Mouse (Mus musculus) erythroblast, embryonic 14.5 days (primary cell): Measurements from ENCODE around the gene Timm10b. TPM values are rescaled to one million over a fixed set of nuclear protein-coding genes. Genes with fewer than 3 reads are reported as not detected.
A peak's percentile ranks its signal among the peaks of the same experiment; 100 is the strongest.

ENCODE experiments used
- H3K27me3 ChIP-seq: 2 replicates; pipeline ENCODE4 v1.6.1; 2012; ENCODE audit warnings: inconsistent platforms; ENCODE audit not compliant: control insufficient read depth
- H3K36me3 ChIP-seq: 2 replicates; pipeline ENCODE4 v1.6.1; 2012; ENCODE audit warnings: mild to moderate bottlenecking, inconsistent platforms; ENCODE audit not compliant: control insufficient read depth
- H3K4me1 ChIP-seq: 2 replicates; pipeline ENCODE4 v1.6.1; 2012; ENCODE audit warnings: inconsistent platforms; ENCODE audit not compliant: control insufficient read depth
- H3K4me3 ChIP-seq: replicated peaks from 2 replicates; pipeline ENCODE3; 2012; ENCODE audit warnings: moderate library complexity, mild to moderate bottlenecking, inconsistent platforms
- H3K9me3 ChIP-seq: 2 replicates; pipeline ENCODE4 v1.6.1; 2012; ENCODE audit warnings: low read length, inconsistent platforms, mixed read lengths; ENCODE audit not compliant: control insufficient read depth
- GATA1 ChIP-seq: IDR thresholded peaks from 2 replicates; pipeline ENCODE4 v1.6.1; 2012; ENCODE audit warnings: low read length, inconsistent platforms, mixed read lengths
- TAL1 ChIP-seq: IDR thresholded peaks from 3 replicates; pipeline ENCODE4 v1.6.1; 2012; ENCODE audit warnings: low read length, inconsistent platforms, mixed read lengths
- polyA plus RNA-seq: library from polyadenylated mRNA; stranded (reverse); fragments of >175 nt; gene quantifications from 2 replicates; pipeline ENCODE4 v1.2.3, GENCODE M21; 2012

The Timm10b gene
- polyA plus RNA-seq, 1 experiment: 24.4 TPM

DNA sequence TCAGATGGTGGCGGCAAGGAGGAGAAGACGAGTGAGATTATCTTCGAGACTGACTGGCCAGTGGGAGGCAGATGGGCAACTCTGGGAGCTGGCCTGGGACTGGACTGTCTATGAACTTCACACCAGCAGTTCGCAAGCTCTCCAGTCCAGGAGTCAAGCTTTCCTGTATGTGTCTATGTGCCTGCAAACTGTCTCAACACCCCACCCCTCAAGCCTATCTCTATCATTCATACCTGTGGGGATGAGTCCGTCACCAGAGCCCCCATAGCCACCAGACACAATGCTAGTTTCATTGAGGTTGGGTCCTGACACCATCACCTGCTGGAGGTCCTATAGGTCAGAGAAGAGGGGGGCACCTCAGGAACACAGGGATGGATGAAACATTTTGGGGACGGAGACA, 1.1 kb upstream of the Timm10b start:
- TF ChIP-seq TAL1 (no peak), GATA1 (no peak)
- Histone ChIP-seq H3K9me3 (no peaks in the 10 kb centered on the region), H3K4me3 (no peak overlapping the region), H3K27me3 (peaks cover 2% of the 10 kb centered on the region), H3K36me3 (peaks cover 48% of the 10 kb centered on the region), H3K4me1 (peaks cover 60% of the 10 kb centered on the region)

DNA sequence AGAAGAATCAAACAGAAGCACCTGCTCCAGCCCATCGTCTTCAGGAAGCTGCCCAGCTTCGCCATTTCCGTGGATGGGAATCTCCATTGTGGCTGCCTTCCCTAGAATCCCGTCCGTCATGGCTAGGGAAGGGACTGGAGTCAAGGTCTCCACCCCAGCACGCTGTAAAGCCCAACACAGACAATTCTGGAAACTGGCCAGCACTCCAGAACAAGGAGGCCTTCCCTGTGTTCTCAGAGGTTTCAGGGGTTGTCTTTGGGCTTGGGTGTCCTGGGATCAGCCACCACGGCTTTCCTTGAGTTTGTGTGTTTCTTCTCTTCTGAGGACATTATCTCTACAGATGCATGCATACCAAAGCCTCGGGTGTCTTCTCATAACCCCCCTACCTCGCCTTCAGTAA, 552 bp upstream of the Timm10b start:
- TF ChIP-seq GATA1: no peak
- TF ChIP-seq TAL1: no peak
- H3K27me3 ChIP-seq: no peaks in the 10 kb centered on the region
- peaks cover 55% of the 10 kb centered on the region for H3K4me1 ChIP-seq
- peak overlapping the region; percentile 73 for H3K4me3 ChIP-seq
- H3K36me3 ChIP-seq: peaks cover 53% of the 10 kb centered on the region
- H3K9me3 ChIP-seq: no peaks in the 10 kb centered on the region

DNA sequence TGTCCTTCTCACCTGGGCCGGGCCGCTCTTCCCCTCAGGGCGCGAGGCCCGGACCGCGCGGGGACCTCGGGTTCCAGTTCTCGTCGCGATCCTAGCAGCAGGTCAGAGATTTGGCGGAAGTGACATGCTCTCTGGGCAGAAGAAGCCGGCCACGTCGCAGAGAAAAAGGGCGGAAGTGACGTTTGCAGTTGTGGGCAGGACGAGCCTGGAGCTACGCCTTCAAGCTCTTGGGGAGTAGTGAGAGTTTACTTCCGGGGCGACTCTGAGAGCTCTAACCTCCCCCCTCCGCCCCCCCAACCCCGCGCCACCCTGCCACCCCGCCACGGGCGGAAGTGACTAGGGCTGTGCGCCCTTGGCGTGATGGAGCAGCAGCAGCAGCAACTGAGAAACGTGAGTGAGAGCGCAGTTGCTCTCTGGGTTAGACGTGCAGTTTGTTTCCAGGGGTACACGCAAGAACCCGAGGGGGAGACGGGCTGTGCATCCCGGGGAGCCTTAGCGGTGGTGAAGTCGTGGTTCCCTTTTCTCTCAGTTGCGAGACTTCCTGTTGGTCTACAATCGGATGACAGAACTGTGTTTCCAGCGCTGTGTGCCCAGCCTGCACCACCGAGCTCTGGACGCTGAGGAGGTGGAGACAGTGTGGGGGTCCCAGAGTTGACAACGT, 507 bp downstream of the Timm10b start, which contains the start of the genes Arfip2 and Gm45799:
TSS of gene Arfip2 (minus strand) at position 184 of the 661 bp plus-strand sequence.
TSS of gene Gm45799 (plus strand) at position 320 of the 661 bp plus-strand sequence.
- peaks cover 47% of the 10 kb centered on the region for H3K4me1 ChIP-seq
- H3K27me3 ChIP-seq: no peaks in the 10 kb centered on the region
- H3K9me3 ChIP-seq: no peaks in the 10 kb centered on the region
- H3K36me3 ChIP-seq: peaks cover 57% of the 10 kb centered on the region
- H3K4me3 ChIP-seq: peak within 1 kb of the TSS; percentile 73
- TF ChIP-seq TAL1 (no peak), GATA1 (no peak)

DNA sequence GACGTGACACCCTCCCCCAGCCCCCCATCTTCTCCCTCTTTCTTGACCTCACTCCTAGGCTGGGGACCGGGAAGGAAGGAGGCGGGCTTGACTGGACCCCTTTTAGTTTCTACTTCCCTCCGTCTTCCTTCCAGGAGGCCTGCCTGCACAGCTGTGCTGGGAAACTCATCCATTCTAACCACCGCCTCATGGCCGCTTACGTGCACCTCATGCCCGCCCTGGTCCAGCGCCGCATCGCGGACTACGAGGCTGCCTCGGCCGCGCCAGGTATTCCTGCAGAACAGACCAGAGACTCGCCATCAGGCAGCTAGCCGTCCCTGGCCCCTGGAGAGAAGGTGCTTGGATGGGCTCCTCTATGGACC, 1.0 kb downstream of the Timm10b start:
- peak overlapping the region; percentile 73 for H3K4me3 ChIP-seq
- H3K36me3 ChIP-seq: peaks cover 53% of the 10 kb centered on the region
- TF ChIP-seq TAL1 (no peak), GATA1 (no peak)
- no peaks in the 10 kb centered on the region for H3K9me3 ChIP-seq
- no peaks in the 10 kb centered on the region for H3K27me3 ChIP-seq
- peaks cover 42% of the 10 kb centered on the region for H3K4me1 ChIP-seq

DNA sequence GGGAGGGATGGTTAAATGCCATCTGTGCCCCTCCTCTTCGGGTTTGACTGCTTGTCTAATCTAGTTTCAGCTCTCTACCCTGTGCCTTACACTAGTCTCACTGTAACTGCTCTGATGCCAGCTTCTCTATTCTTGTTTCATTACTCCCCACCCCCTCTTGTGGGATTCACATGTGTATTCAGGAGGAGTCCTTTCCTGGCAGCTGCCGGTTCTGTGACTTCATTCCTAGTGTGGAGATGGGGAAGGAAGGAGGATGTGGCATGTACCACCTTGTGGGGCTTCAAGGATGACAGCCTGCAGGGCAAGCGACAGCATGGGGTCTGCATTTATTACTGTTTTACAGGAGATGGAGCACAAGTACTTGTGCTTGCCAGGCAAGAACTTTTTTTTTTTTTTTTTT, 2.1 kb downstream of the Timm10b start:
- peak overlapping the region; percentile 8 for H3K4me3 ChIP-seq
- peaks cover 43% of the 10 kb centered on the region for H3K36me3 ChIP-seq
- no peaks in the 10 kb centered on the region for H3K9me3 ChIP-seq
- H3K4me1 ChIP-seq: peaks cover 34% of the 10 kb centered on the region
- H3K27me3 ChIP-seq: no peaks in the 10 kb centered on the region
- no peak for TF ChIP-seq TAL1
- TF ChIP-seq GATA1: no peak

DNA sequence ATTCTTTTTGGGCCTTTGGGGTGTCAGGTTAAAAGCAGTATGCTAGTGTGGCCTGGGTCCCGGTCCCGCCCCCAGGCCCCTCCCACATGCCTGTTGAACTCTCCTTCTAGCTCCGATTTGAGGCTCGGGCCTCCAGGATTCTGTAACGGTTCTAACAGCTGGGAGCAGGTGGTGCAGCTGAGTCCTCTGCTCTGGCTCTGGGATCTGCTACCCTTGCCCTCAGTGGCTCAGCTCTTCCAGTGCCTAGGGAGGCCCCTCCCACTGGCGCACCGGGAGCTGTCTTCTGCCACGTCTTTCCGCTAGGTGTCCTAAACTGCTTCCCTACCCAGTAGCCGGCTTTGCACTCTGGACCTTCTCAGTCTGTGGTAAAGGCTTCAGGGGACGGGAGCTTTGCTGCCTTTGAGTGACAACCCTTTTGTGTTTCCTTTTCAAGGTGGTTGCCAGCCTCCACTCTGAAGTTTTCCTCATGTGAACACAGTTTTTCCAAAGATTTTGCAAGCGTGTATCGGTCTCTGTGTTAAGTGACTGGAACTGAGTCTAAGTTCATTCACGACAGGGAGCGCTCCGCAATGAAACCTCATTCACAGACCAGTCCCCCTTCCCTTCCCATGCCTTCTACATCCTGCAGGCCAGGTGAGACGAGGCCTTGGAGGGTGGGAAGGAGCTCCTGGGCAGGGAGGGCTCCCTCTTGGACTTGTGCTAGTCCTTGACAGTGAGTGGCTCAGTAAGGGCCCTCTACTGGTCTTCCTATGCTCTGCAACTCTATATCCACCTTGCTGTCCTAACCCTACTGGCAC, 11.0 kb downstream of the Timm10b start, which contains the start of gene Dnhd1:
TSS of gene Dnhd1 (plus strand) at position 189 of the 797 bp plus-strand sequence.
- Histone ChIP-seq H3K27me3 (no peaks in the 10 kb centered on the region), H3K36me3 (no peaks in the 10 kb centered on the region; the same call in 1 of the 2 replicates), H3K9me3 (no peaks in the 10 kb centered on the region), H3K4me3 (peak within 1 kb of the TSS; percentile 63), H3K4me1 (peaks cover 12% of the 10 kb centered on the region)
- TF ChIP-seq TAL1: no peak
- no peak for TF ChIP-seq GATA1

DNA sequence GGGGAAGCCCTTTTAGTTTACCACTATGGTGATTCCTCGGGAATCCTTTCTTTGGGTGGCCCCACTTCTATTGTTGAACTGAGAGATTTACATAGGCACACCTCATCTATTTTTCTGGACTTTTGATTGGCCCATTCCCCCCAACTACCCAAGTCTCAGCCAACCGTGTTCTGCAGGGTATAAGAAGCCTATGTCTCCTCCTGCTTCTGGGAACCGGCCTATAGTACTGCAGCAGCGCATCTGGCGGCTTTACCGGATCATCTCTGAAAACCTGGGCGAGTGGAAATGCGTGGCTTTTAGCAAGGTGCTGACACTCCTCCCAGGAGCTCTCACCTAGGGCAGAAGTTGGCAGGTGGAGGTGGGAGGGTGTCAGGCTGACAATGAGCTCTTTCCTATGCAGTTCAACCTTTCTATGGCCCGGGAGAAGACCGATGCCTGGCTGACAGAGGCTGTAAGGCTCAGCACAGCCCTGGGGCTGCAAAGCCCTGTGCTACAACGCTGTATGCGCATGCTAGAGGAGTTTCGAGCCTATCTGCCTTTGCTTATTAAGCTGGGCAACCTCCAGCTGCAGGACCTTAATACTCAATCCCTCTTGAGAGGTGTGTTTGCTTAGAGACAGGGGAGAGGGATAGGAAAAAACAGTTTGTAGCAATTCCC, 45.8 kb downstream of the Timm10b start:
- H3K9me3 ChIP-seq: no peaks in the 10 kb centered on the region

DNA sequence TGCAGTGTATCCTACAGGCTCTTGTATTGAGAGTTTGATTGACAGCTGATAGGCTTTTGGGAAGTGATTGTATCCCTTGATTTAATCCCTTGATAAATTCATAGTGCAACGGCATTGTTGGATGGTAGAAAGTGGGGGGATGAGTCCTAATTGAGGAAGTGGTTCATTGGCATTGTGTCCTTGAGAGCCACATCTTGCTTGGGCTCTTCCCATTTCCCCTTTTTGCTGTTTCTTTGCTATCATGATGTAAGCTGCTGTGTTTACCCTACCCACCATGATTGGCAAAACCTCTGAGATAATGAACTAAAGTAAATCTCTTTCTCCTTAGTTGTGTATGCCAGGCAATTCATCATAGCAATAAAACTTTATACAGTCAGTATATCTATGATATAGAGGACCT, 51.0 kb downstream of the Timm10b start:
- H3K9me3 ChIP-seq: no peaks in the 10 kb centered on the region
- TF ChIP-seq TAL1: no peak
- no peak for TF ChIP-seq GATA1
- H3K27me3 ChIP-seq: no peaks in the 10 kb centered on the region; the same call in 1 of the 2 replicates
- H3K4me3 ChIP-seq: no peak overlapping the region
- no peaks in the 10 kb centered on the region for H3K4me1 ChIP-seq
- H3K36me3 ChIP-seq: no peaks in the 10 kb centered on the region

More for the DNA sequence above, 45.8 kb downstream of the Timm10b start:
- Histone ChIP-seq H3K4me1 (no peaks in the 10 kb centered on the region), H3K4me3 (no peak overlapping the region), H3K27me3 (no peaks in the 10 kb centered on the region; the same call in 1 of the 2 replicates), H3K36me3 (no peaks in the 10 kb centered on the region)
- TF ChIP-seq GATA1: no peak
- TF ChIP-seq TAL1: no peak

Other genes with a start within 250 kb of the Timm10b start
- 3.4 and 4.0 TPM in 2 replicates for gene Fam160a2, start 240.0 kb upstream of the Timm10b start, polyA plus RNA-seq
- gene Cnga4, start 235.5 kb upstream of the Timm10b start, polyA plus RNA-seq: not detected in 2 replicates
- gene Cckbr, start 214.3 kb upstream of the Timm10b start, polyA plus RNA-seq: not detected in 2 replicates
- gene Cavin3, start 157.8 kb upstream of the Timm10b start, polyA plus RNA-seq: 0.07 TPM in 1 of 2 replicates, not detected in the other
- 2.2 and 2.8 TPM in 2 replicates for gene Smpd1, start 85.7 kb upstream of the Timm10b start, polyA plus RNA-seq
- gene Apbb1, start 58.4 kb upstream of the Timm10b start, polyA plus RNA-seq: 0.01 and 0.19 TPM in 2 replicates
- gene Hpx, start 39.9 kb upstream of the Timm10b start, polyA plus RNA-seq: not detected in 2 replicates
- gene Trim3, start 6.5 kb upstream of the Timm10b start, polyA plus RNA-seq: 0.06 and 0.10 TPM in 2 replicates
- gene Arfip2, start 360 bp downstream of the Timm10b start, polyA plus RNA-seq: 1.5 and 1.7 TPM in 2 replicates
- 2.6 and 14.1 TPM in 2 replicates for gene Gm45799, start 496 bp downstream of the Timm10b start, polyA plus RNA-seq
- not detected in 2 replicates for gene Dnhd1, start 10.8 kb downstream of the Timm10b start, polyA plus RNA-seq
- 2.9 and 3.1 TPM in 2 replicates for gene Ilk, start 96.5 kb downstream of the Timm10b start, polyA plus RNA-seq
- gene Rrp8, start 97.3 kb downstream of the Timm10b start, polyA plus RNA-seq: 0.76 and 0.80 TPM in 2 replicates
- gene Taf10, start 104.3 kb downstream of the Timm10b start, polyA plus RNA-seq: 50.3 and 54.5 TPM in 2 replicates
- gene Tpp1, start 112.2 kb downstream of the Timm10b start, polyA plus RNA-seq: 2.2 and 4.4 TPM in 2 replicates
- gene Dchs1, start 147.6 kb downstream of the Timm10b start, polyA plus RNA-seq: 0.01 TPM in 1 of 2 replicates, not detected in the other
- gene Mrpl17, start 171.0 kb downstream of the Timm10b start, polyA plus RNA-seq: 11.4 and 15.8 TPM in 2 replicates